Mouse (Mus musculus) midbrain, embryonic 15.5 days (tissue): ENCODE data around the gene Fam76b. TPM values are rescaled to one million over a fixed set of nuclear protein-coding genes. Genes with fewer than 3 reads are reported as not detected.

ENCODE experiments used
- ATAC-seq: fragments of 200-750 bp; cut with Nextera tagmentation; replicated peaks from 2 replicates; pipeline ENCODE4 v1.8.0; 2017; ENCODE audit warnings: moderate TSS enrichment
- H3K27ac ChIP-seq: fragments of 300-500 bp; sonication (generic); 2 replicates; pipeline ENCODE4 v1.5.1; 2015; ENCODE audit warnings: mild to moderate bottlenecking, inconsistent platforms
- H3K27me3 ChIP-seq: fragments of 300-500 bp; sonication (generic); replicated peaks from 2 replicates; pipeline ENCODE4 v1.6.1; 2015; ENCODE audit warnings: inconsistent platforms
- H3K36me3 ChIP-seq: fragments of 300-500 bp; sonication (generic); replicated peaks from 2 replicates; pipeline ENCODE4 v1.6.1; 2015; ENCODE audit warnings: inconsistent platforms
- H3K4me1 ChIP-seq: fragments of 300-500 bp; sonication (generic); 2 replicates; pipeline ENCODE4 v1.6.1; 2015; ENCODE audit warnings: inconsistent platforms
- H3K4me2 ChIP-seq: fragments of 300-500 bp; sonication (generic); 2 replicates; pipeline ENCODE4 v1.6.1; 2015; ENCODE audit warnings: inconsistent platforms, mild to moderate bottlenecking, moderate library complexity
- H3K4me3 ChIP-seq: fragments of 300-500 bp; sonication (generic); 2 replicates; pipeline ENCODE4 v1.5.1; 2015; ENCODE audit warnings: mild to moderate bottlenecking, inconsistent platforms
- H3K9ac ChIP-seq: fragments of 300-500 bp; sonication (generic); 2 replicates; pipeline ENCODE4 v1.6.1; 2015; ENCODE audit warnings: mild to moderate bottlenecking, inconsistent platforms
- H3K9me3 ChIP-seq: fragments of 300-500 bp; sonication (generic); 2 replicates; pipeline ENCODE4 v1.6.1; 2016; ENCODE audit warnings: inconsistent platforms
- WGBS: fragments of 180-500 bp; shearing (Covaris S2); methylation state at CpG from one replicate; pipeline ENCODE4 v1.1.7; 2015; ENCODE audit warnings: mixed read lengths; 5-methylcytosine and 5-hydroxymethylcytosine counted together
- polyA plus RNA-seq: library from polyadenylated mRNA; unstranded; fragments of >200 nt; fragmentation: Nextera tagmentation; extraction: Ambion mirVana; gene quantifications from 2 replicates; pipeline ENCODE4 v1.2.1, GENCODE M21; 2015

Fam76b gene
- polyA plus RNA-seq, 1 experiment from 2014 or later, result 21.2 TPM

GRCm38 (mm10) chr9:13875340-13875739 lies 47.8 kb downstream of the Fam76b start:
- Histone ChIP-seq H3K4me3 (no peak overlapping the region), H3K36me3 (no peaks in the 10 kb centered on the region), H3K9ac (no peak overlapping the region), H3K4me2 (no peak overlapping the region), H3K27me3 (no peaks in the 10 kb centered on the region), H3K4me1 (no peaks in the 10 kb centered on the region), H3K27ac (no peak overlapping the region), H3K9me3 (no peaks in the 10 kb centered on the region)
- no peak for ATAC-seq
- WGBS, result 71% methylated on average over 2 of the region's 2 CpGs

DNA sequence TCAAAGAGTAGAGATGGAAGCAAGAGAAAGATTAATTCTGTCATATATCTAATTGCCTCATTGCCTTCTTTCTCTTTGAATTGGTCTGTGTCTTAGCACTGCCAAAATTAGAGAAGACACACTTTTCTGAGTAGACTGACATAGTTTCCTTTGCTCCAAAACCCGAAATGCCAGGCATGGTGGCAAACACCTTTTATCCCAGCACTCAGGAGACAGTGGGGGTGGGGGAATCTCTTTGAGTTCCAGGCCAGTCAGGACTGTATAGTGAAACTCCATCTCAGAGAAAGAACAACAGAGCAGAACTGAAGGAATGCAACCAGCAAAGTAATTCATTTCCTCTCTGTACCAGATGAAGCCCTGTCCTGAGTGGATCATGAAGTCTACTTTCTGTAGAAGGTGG lies 53.2 kb downstream of the Fam76b start:
- Histone ChIP-seq H3K27ac (no peak overlapping the region), H3K4me1 (no peaks in the 10 kb centered on the region), H3K4me2 (no peak overlapping the region), H3K36me3 (no peaks in the 10 kb centered on the region), H3K27me3 (no peaks in the 10 kb centered on the region), H3K9me3 (no peaks in the 10 kb centered on the region), H3K4me3 (no peak overlapping the region), H3K9ac (no peak overlapping the region)
- ATAC-seq, result no peak
- WGBS, result 54% methylated on average over 1 of the region's 1 CpGs

GRCm38 (mm10) chr9:13882478-13882877 lies 55.0 kb downstream of the Fam76b start:
- no peak for ATAC-seq
- Histone ChIP-seq H3K4me1 (no peaks in the 10 kb centered on the region), H3K36me3 (no peaks in the 10 kb centered on the region), H3K27ac (no peak overlapping the region), H3K9me3 (no peaks in the 10 kb centered on the region), H3K4me3 (no peak overlapping the region), H3K27me3 (no peaks in the 10 kb centered on the region), H3K9ac (no peak overlapping the region), H3K4me2 (no peak overlapping the region)
- 60% methylated on average over 2 of the region's 2 CpGs for WGBS

DNA sequence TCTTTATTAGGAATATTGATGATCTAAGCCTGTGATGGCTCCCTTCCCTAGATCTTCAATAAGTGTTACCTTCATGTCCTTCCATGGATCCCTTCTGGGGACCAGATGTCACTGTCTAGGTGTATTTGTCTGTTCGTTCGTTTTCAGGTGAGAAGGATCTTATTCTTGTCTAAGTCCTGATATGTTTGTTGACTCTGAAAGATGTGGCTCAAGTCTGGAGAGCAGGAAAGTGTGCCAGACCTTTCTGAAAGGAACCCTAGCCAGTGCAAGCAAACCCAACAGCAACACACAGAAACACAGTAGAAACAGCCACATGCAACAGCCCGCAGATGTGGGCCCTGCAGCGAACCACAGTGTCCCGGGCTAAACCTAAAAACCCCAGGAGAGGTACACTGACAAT lies 61.5 kb downstream of the Fam76b start:
- H3K9ac ChIP-seq, result no peak overlapping the region
- H3K27ac ChIP-seq, result no peak overlapping the region
- H3K4me1 ChIP-seq, result peaks cover 12% of the 10 kb centered on the region
- no peaks in the 10 kb centered on the region for H3K27me3 ChIP-seq
- no peaks in the 10 kb centered on the region for H3K36me3 ChIP-seq
- no peak overlapping the region for H3K4me2 ChIP-seq
- no peak overlapping the region for H3K4me3 ChIP-seq
- ATAC-seq, result peak; percentile 24; the same call in 1 of the 2 replicates
- whole genome bisulfite sequencing, result 77% methylated on average over 5 of the region's 5 CpGs
- H3K9me3 ChIP-seq, result no peaks in the 10 kb centered on the region

- Histone ChIP-seq H3K36me3 (no peaks in the 10 kb centered on the region), H3K27ac (peak overlapping the region; percentile 58), H3K4me2 (peak overlapping the region; percentile 12), H3K4me1 (peaks cover 12% of the 10 kb centered on the region), H3K4me3 (no peak overlapping the region), H3K27me3 (no peaks in the 10 kb centered on the region), H3K9ac (peak overlapping the region; percentile 9; the same call in 1 of the 2 replicates), H3K9me3 (no peaks in the 10 kb centered on the region)
- ATAC-seq, result peak; percentile 96
- WGBS, result 4% methylated on average over 9 of the region's 9 CpGs
Observed at GRCm38 (mm10) chr9:13889657-13890056, 62.1 kb downstream of the Fam76b start.

DNA sequence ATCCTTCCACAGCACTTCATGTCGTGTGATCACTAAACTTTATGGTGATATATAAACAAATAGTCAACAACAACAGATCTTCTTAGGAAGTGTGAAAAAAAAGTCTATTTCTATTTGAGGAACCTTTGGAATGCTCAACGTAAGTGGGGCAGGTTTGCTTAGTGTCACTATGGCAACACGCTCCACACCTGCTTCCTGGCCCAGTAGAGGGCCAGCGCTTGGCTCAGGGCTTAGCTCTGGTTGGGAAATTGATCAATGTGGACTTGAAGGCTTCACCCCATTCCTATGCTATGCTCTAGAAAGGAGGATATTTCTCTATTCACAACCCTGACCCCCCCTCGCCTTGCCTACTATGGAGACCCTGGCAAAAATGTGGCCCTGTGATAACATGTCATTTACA lies 62.7 kb downstream of the Fam76b start:
- no peak overlapping the region for H3K4me2 ChIP-seq
- no peak overlapping the region for H3K9ac ChIP-seq
- H3K27me3 ChIP-seq, result no peaks in the 10 kb centered on the region
- no peaks in the 10 kb centered on the region for H3K36me3 ChIP-seq
- H3K4me3 ChIP-seq, result no peak overlapping the region
- peak; percentile 79 for ATAC-seq
- 54% methylated on average over 5 of the region's 5 CpGs for WGBS
- H3K9me3 ChIP-seq, result no peaks in the 10 kb centered on the region
- H3K4me1 ChIP-seq, result peaks cover 12% of the 10 kb centered on the region
- H3K27ac ChIP-seq, result peak overlapping the region; percentile 58; the same call in 1 of the 2 replicates

GRCm38 (mm10) chr9:13891888-13892287 lies 64.4 kb downstream of the Fam76b start:
- Histone ChIP-seq H3K36me3 (no peaks in the 10 kb centered on the region), H3K4me1 (peaks cover 26% of the 10 kb centered on the region), H3K4me3 (no peak overlapping the region), H3K27me3 (no peaks in the 10 kb centered on the region), H3K9ac (no peak overlapping the region), H3K4me2 (no peak overlapping the region), H3K9me3 (no peaks in the 10 kb centered on the region), H3K27ac (no peak overlapping the region)
- 94% methylated on average over 6 of the region's 6 CpGs for whole genome bisulfite sequencing
- ATAC-seq, result no peak

DNA sequence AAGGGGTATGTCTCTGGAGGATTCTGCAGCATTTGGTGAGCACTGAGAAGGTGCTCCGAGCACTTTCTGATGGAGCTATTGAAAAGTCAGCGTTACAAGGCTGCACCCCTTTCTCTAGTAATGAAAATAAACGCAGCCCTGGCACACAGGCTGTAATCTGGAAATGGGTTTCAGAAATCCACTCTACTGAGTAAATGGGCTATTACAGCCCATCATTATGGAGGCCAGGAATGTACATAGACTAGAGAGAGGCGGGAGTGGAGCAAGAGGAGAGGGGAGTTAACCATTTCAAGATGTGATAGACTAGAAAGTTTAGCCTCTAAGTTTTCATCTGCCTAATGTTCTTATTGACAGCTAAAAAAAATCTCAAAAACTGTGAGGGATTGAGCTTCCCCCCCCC lies 65.5 kb downstream of the Fam76b start:
- WGBS, result 78% methylated on average over 4 of the region's 4 CpGs
- no peak overlapping the region for H3K4me3 ChIP-seq
- no peaks in the 10 kb centered on the region for H3K9me3 ChIP-seq
- H3K27me3 ChIP-seq, result no peaks in the 10 kb centered on the region
- no peak for ATAC-seq
- H3K27ac ChIP-seq, result no peak overlapping the region
- H3K36me3 ChIP-seq, result no peaks in the 10 kb centered on the region
- no peak overlapping the region for H3K9ac ChIP-seq
- peaks cover 27% of the 10 kb centered on the region for H3K4me1 ChIP-seq
- H3K4me2 ChIP-seq, result no peak overlapping the region

DNA sequence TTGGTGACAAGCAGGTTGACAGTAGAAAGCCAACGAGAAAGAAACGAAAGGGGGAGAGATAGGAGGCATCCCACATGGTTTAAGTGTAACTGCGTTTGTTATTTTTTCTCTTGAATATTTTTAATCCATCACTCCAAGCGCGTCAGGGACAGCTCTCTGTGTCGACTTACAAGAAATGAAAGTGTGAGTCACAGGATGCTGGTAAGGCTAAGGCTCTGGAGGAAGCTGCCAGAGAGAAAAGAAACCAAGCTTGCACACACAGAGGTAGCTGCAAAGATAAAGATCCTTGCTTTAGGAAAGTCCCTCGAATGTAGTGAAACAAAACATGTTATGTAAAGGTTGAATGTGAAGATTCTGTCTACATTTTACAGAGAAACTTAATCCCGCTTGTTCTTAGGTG lies 67.0 kb downstream of the Fam76b start:
- Histone ChIP-seq H3K9ac (no peak overlapping the region), H3K4me3 (no peak overlapping the region), H3K9me3 (no peaks in the 10 kb centered on the region), H3K4me2 (no peak overlapping the region), H3K36me3 (no peaks in the 10 kb centered on the region), H3K4me1 (peaks cover 28% of the 10 kb centered on the region), H3K27me3 (no peaks in the 10 kb centered on the region), H3K27ac (no peak overlapping the region)
- ATAC-seq, result no peak
- 75% methylated on average over 8 of the region's 8 CpGs for WGBS

GRCm38 (mm10) chr9:13894936-13895335 lies 67.4 kb downstream of the Fam76b start:
- no peak for ATAC-seq
- peaks cover 24% of the 10 kb centered on the region for H3K4me1 ChIP-seq
- no peak overlapping the region for H3K9ac ChIP-seq
- H3K27me3 ChIP-seq, result no peaks in the 10 kb centered on the region
- no peaks in the 10 kb centered on the region for H3K9me3 ChIP-seq
- WGBS, result 88% methylated on average over 7 of the region's 7 CpGs
- no peak overlapping the region for H3K27ac ChIP-seq
- H3K36me3 ChIP-seq, result no peaks in the 10 kb centered on the region
- H3K4me2 ChIP-seq, result no peak overlapping the region
- no peak overlapping the region for H3K4me3 ChIP-seq

- no peak overlapping the region for H3K4me2 ChIP-seq
- H3K9me3 ChIP-seq, result no peaks in the 10 kb centered on the region
- H3K4me1 ChIP-seq, result peaks cover 20% of the 10 kb centered on the region
- H3K36me3 ChIP-seq, result no peaks in the 10 kb centered on the region
- H3K4me3 ChIP-seq, result no peak overlapping the region
- H3K27ac ChIP-seq, result peak overlapping the region; percentile 71
- peak; percentile 73 for ATAC-seq
- H3K27me3 ChIP-seq, result no peaks in the 10 kb centered on the region
- H3K9ac ChIP-seq, result no peak overlapping the region
- WGBS, result 41% methylated on average over 6 of the region's 6 CpGs
Observed at GRCm38 (mm10) chr9:13896055-13896454, 68.5 kb downstream of the Fam76b start.

DNA sequence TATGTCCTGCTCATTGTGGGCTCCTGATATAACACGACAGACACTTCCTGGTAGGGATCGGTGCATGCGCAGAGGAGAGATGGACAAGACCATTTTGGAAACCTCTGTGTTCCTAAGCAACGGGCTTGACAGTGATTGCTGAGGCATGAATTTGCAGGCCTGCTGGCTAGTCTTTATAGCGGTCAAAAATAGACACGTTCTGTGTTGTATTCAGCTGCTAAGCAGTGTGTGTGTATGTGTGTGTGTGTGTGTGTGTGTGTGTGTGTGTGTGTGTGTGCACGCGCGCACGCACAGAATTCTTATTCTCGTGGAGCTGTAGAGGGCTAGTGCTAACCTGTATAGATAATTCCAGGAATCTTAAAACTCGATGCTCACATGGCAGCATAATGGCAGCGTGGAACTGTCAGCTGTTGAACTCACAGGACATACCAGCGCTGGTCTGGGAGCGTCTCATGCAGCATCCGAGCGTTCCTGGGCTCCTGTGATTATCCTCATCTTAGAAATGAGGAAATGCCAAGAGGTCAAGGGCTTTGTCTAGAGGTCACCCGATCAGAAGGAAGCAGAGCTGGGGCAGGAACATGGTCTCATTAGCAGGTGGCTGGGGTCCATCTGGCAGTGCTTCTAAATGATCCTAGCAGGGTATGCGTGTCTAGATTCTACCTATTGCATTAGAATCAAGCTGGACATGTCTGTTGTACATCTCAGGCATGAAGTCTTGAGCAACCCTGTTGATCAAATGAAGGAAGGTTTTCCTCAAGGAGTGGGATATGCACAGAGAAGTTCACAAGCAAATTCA lies 71.2 kb downstream of the Fam76b start:
- WGBS, result 62% methylated on average over 19 of the region's 19 CpGs
- no peak overlapping the region for H3K9ac ChIP-seq
- no peaks in the 10 kb centered on the region for H3K27me3 ChIP-seq
- no peaks in the 10 kb centered on the region for H3K9me3 ChIP-seq
- no peak overlapping the region for H3K4me3 ChIP-seq
- H3K27ac ChIP-seq, result peak overlapping the region; percentile 51
- H3K36me3 ChIP-seq, result no peaks in the 10 kb centered on the region
- ATAC-seq, result peak; percentile 75
- no peak overlapping the region for H3K4me2 ChIP-seq
- H3K4me1 ChIP-seq, result peaks cover 20% of the 10 kb centered on the region

DNA sequence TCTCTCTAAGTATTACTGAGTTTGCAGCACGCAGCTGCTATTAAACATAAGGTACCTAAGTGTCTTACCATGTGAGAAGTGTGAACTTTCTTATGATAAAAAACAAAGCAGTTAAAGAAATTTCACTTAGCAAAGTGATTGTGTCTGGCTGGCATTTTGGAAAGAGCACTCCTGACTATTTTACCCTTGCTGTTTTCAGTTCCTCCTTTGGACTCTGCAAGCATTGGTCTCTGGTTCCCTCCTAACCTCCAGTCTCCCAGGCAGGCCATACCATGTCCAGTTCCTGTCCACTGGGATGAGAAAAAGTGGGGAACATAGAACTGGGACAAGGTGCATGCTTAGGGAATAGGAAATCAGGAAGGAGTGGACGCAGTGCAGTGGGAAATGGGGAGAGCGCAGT lies 74.5 kb downstream of the Fam76b start:
- Histone ChIP-seq H3K9ac (no peak overlapping the region), H3K36me3 (no peaks in the 10 kb centered on the region), H3K4me3 (no peak overlapping the region), H3K4me2 (no peak overlapping the region), H3K4me1 (peaks cover 5% of the 10 kb centered on the region; the same call in 1 of the 2 replicates), H3K27me3 (no peaks in the 10 kb centered on the region), H3K27ac (no peak overlapping the region), H3K9me3 (no peaks in the 10 kb centered on the region)
- ATAC-seq, result no peak
- WGBS, result 98% methylated on average over 3 of the region's 3 CpGs
